Mouse (Mus musculus): ENCODE measurements at regions not wholly inside any gene's neighbourhood (a gene's known extent, or its start where the extent isn't known, plus 50 kb on each side); places are given as distances from the start of the nearest gene placed in this dataset.

- H3K27ac ChIP-seq (ENCODE audit: low read depth): no peak overlapping the region
- WGBS: 68% methylated on average over 2 of the region's 2 CpGs
- no peak overlapping the region for H3K4me2 ChIP-seq (ENCODE audit: low read length)
- DNase-seq (ENCODE audit: low spot score) (no peak), ATAC-seq (replicated peaks; ENCODE audit: low FRiP score, low TSS enrichment, low read depth) (no peak)
- no peaks in the 10 kb centered on the region for H3K36me3 ChIP-seq (ENCODE audit: control insufficient read depth, insufficient read depth, low read length)
- no peak overlapping the region for H3K4me3 ChIP-seq (ENCODE audit: low read depth, low read length)
- H3K9ac ChIP-seq (ENCODE audit: low read length): no peak overlapping the region
- H3K4me1 ChIP-seq (replicated peaks; ENCODE audit: control insufficient read depth, insufficient read depth, low read length): no peaks in the 10 kb centered on the region
- no peaks in the 10 kb centered on the region for H3K27me3 ChIP-seq (replicated peaks; ENCODE audit: control insufficient read depth, insufficient read depth, low read length)
- no peaks in the 10 kb centered on the region for H3K9me3 ChIP-seq (ENCODE audit: control insufficient read depth, low read length)
Measured at GRCm38 (mm10) chr5:102257104-102257503, 187.4 kb upstream of the Wdfy3 start.

GRCm38 (mm10) chr5:102261621-102262020 is 191.9 kb upstream of the Wdfy3 start:
- H3K4me2 ChIP-seq (ENCODE audit: low read length): no peak overlapping the region
- no peak for ATAC-seq (replicated peaks; ENCODE audit: low FRiP score, low TSS enrichment, low read depth)
- no peaks in the 10 kb centered on the region for H3K4me1 ChIP-seq (replicated peaks; ENCODE audit: control insufficient read depth, insufficient read depth, low read length)
- no peaks in the 10 kb centered on the region for H3K9me3 ChIP-seq (ENCODE audit: control insufficient read depth, low read length)
- H3K36me3 ChIP-seq (ENCODE audit: control insufficient read depth, insufficient read depth, low read length): no peaks in the 10 kb centered on the region
- no peak overlapping the region for H3K9ac ChIP-seq (ENCODE audit: low read length)
- no peak overlapping the region for H3K27ac ChIP-seq (ENCODE audit: low read depth)
- DNase-seq (ENCODE audit: low spot score): no peak
- no peak overlapping the region for H3K4me3 ChIP-seq (ENCODE audit: low read depth, low read length)
- 71% methylated on average over 5 of the region's 5 CpGs for WGBS
- H3K27me3 ChIP-seq (replicated peaks; ENCODE audit: control insufficient read depth, insufficient read depth, low read length): no peaks in the 10 kb centered on the region

- Histone ChIP-seq H3K4me1 (replicated peaks; ENCODE audit: control insufficient read depth, insufficient read depth, low read length) (no peaks in the 10 kb centered on the region), H3K4me3 (ENCODE audit: low read depth, low read length) (no peak overlapping the region), H3K9me3 (ENCODE audit: control insufficient read depth, low read length) (no peaks in the 10 kb centered on the region), H3K9ac (ENCODE audit: low read length) (no peak overlapping the region), H3K27me3 (replicated peaks; ENCODE audit: control insufficient read depth, insufficient read depth, low read length) (no peaks in the 10 kb centered on the region), H3K4me2 (ENCODE audit: low read length) (no peak overlapping the region), H3K27ac (ENCODE audit: low read depth) (no peak overlapping the region), H3K36me3 (ENCODE audit: control insufficient read depth, insufficient read depth, low read length) (no peaks in the 10 kb centered on the region)
- WGBS: 65% methylated on average over 11 of the region's 11 CpGs
- no peak for DNase-seq (ENCODE audit: low spot score)
- no peak for ATAC-seq (replicated peaks; ENCODE audit: low FRiP score, low TSS enrichment, low read depth)
Measured at GRCm38 (mm10) chr5:102266451-102266850, 196.7 kb upstream of the Wdfy3 start.

GRCm38 (mm10) chr5:102267150-102267549 is 197.4 kb upstream of the Wdfy3 start:
- WGBS: 67% methylated on average over 3 of the region's 3 CpGs
- no peak overlapping the region for H3K4me2 ChIP-seq (ENCODE audit: low read length)
- H3K4me1 ChIP-seq (replicated peaks; ENCODE audit: control insufficient read depth, insufficient read depth, low read length): no peaks in the 10 kb centered on the region
- ATAC-seq (replicated peaks; ENCODE audit: low FRiP score, low TSS enrichment, low read depth): no peak
- no peak overlapping the region for H3K4me3 ChIP-seq (ENCODE audit: low read depth, low read length)
- no peaks in the 10 kb centered on the region for H3K27me3 ChIP-seq (replicated peaks; ENCODE audit: control insufficient read depth, insufficient read depth, low read length)
- DNase-seq (ENCODE audit: low spot score): no peak
- no peaks in the 10 kb centered on the region for H3K36me3 ChIP-seq (ENCODE audit: control insufficient read depth, insufficient read depth, low read length)
- no peak overlapping the region for H3K9ac ChIP-seq (ENCODE audit: low read length)
- no peak overlapping the region for H3K27ac ChIP-seq (ENCODE audit: low read depth)
- H3K9me3 ChIP-seq (ENCODE audit: control insufficient read depth, low read length): no peaks in the 10 kb centered on the region

- no peaks in the 10 kb centered on the region for H3K36me3 ChIP-seq (ENCODE audit: control insufficient read depth, insufficient read depth, low read length)
- 94% methylated on average over 9 of the region's 9 CpGs for WGBS
- H3K9me3 ChIP-seq (ENCODE audit: control insufficient read depth, low read length): no peaks in the 10 kb centered on the region
- no peak overlapping the region for H3K27ac ChIP-seq (ENCODE audit: low read depth)
- no peak overlapping the region for H3K4me2 ChIP-seq (ENCODE audit: low read length)
- H3K4me1 ChIP-seq (replicated peaks; ENCODE audit: control insufficient read depth, insufficient read depth, low read length): no peaks in the 10 kb centered on the region
- H3K4me3 ChIP-seq (ENCODE audit: low read depth, low read length): no peak overlapping the region
- no peaks in the 10 kb centered on the region for H3K27me3 ChIP-seq (replicated peaks; ENCODE audit: control insufficient read depth, insufficient read depth, low read length)
- ATAC-seq (replicated peaks; ENCODE audit: low FRiP score, low TSS enrichment, low read depth) (no peak), DNase-seq (ENCODE audit: low spot score) (no peak)
- H3K9ac ChIP-seq (ENCODE audit: low read length): no peak overlapping the region
Measured at GRCm38 (mm10) chr5:102269204-102269603, 199.5 kb upstream of the Wdfy3 start.

- Histone ChIP-seq H3K27ac (ENCODE audit: low read depth) (no peak overlapping the region), H3K9me3 (ENCODE audit: control insufficient read depth, low read length) (no peaks in the 10 kb centered on the region), H3K9ac (ENCODE audit: low read length) (no peak overlapping the region), H3K36me3 (ENCODE audit: control insufficient read depth, insufficient read depth, low read length) (no peaks in the 10 kb centered on the region), H3K4me3 (ENCODE audit: low read depth, low read length) (no peak overlapping the region), H3K4me1 (replicated peaks; ENCODE audit: control insufficient read depth, insufficient read depth, low read length) (no peaks in the 10 kb centered on the region), H3K27me3 (replicated peaks; ENCODE audit: control insufficient read depth, insufficient read depth, low read length) (no peaks in the 10 kb centered on the region), H3K4me2 (ENCODE audit: low read length) (no peak overlapping the region)
- DNase-seq (ENCODE audit: low spot score) (no peak), ATAC-seq (replicated peaks; ENCODE audit: low FRiP score, low TSS enrichment, low read depth) (no peak)
- 86% methylated on average over 3 of the region's 3 CpGs for WGBS
Measured at GRCm38 (mm10) chr5:102275621-102276020, 205.6 kb upstream of the Arhgap24 start.

GRCm38 (mm10) chr5:102287131-102287530 is 194.1 kb upstream of the Arhgap24 start:
- H3K4me3 ChIP-seq (ENCODE audit: low read depth, low read length): no peak overlapping the region
- H3K27ac ChIP-seq (ENCODE audit: low read depth): no peak overlapping the region
- no peaks in the 10 kb centered on the region for H3K27me3 ChIP-seq (replicated peaks; ENCODE audit: control insufficient read depth, insufficient read depth, low read length)
- H3K9ac ChIP-seq (ENCODE audit: low read length): no peak overlapping the region
- no peaks in the 10 kb centered on the region for H3K36me3 ChIP-seq (ENCODE audit: control insufficient read depth, insufficient read depth, low read length)
- ATAC-seq (replicated peaks; ENCODE audit: low FRiP score, low TSS enrichment, low read depth) (no peak), DNase-seq (ENCODE audit: low spot score) (no peak)
- no peaks in the 10 kb centered on the region for H3K9me3 ChIP-seq (ENCODE audit: control insufficient read depth, low read length)
- WGBS: 37% methylated on average over 4 of the region's 4 CpGs
- H3K4me2 ChIP-seq (ENCODE audit: low read length): no peak overlapping the region
- no peaks in the 10 kb centered on the region for H3K4me1 ChIP-seq (replicated peaks; ENCODE audit: control insufficient read depth, insufficient read depth, low read length)

- 86% methylated on average over 7 of the region's 7 CpGs for WGBS
- H3K9me3 ChIP-seq (ENCODE audit: control insufficient read depth, low read length): no peaks in the 10 kb centered on the region
Measured at GRCm38 (mm10) chr5:102290866-102291265, 190.3 kb upstream of the Arhgap24 start.

GRCm38 (mm10) chr5:102295564-102295963 is 185.6 kb upstream of the Arhgap24 start:
- no peak overlapping the region for H3K9ac ChIP-seq (ENCODE audit: low read length)
- H3K27me3 ChIP-seq (replicated peaks; ENCODE audit: control insufficient read depth, insufficient read depth, low read length): no peaks in the 10 kb centered on the region
- no peak for DNase-seq (ENCODE audit: low spot score)
- H3K27ac ChIP-seq (ENCODE audit: low read depth): no peak overlapping the region
- 89% methylated on average over 5 of the region's 5 CpGs for WGBS
- H3K9me3 ChIP-seq (ENCODE audit: control insufficient read depth, low read length): no peaks in the 10 kb centered on the region
- no peak overlapping the region for H3K4me2 ChIP-seq (ENCODE audit: low read length)
- H3K4me1 ChIP-seq (replicated peaks; ENCODE audit: control insufficient read depth, insufficient read depth, low read length): no peaks in the 10 kb centered on the region
- no peaks in the 10 kb centered on the region for H3K36me3 ChIP-seq (ENCODE audit: control insufficient read depth, insufficient read depth, low read length)
- no peak for ATAC-seq (replicated peaks; ENCODE audit: low FRiP score, low TSS enrichment, low read depth)
- no peak overlapping the region for H3K4me3 ChIP-seq (ENCODE audit: low read depth, low read length)

More at GRCm38 (mm10) chr5:102290866-102291265, 190.3 kb upstream of the Arhgap24 start:
- no peak for ATAC-seq (replicated peaks; ENCODE audit: low FRiP score, low TSS enrichment, low read depth)
- no peak for DNase-seq (ENCODE audit: low spot score)
- no peak overlapping the region for H3K4me3 ChIP-seq (ENCODE audit: low read depth, low read length)
- no peaks in the 10 kb centered on the region for H3K4me1 ChIP-seq (replicated peaks; ENCODE audit: control insufficient read depth, insufficient read depth, low read length)
- no peak overlapping the region for H3K27ac ChIP-seq (ENCODE audit: low read depth)
- no peaks in the 10 kb centered on the region for H3K27me3 ChIP-seq (replicated peaks; ENCODE audit: control insufficient read depth, insufficient read depth, low read length)
- no peak overlapping the region for H3K4me2 ChIP-seq (ENCODE audit: low read length)
- no peaks in the 10 kb centered on the region for H3K36me3 ChIP-seq (ENCODE audit: control insufficient read depth, insufficient read depth, low read length)
- no peak overlapping the region for H3K9ac ChIP-seq (ENCODE audit: low read length)

Data from intestine, embryonic 14.5 days (tissue).